Mouse (Mus musculus) skeletal muscle tissue, adult 2 months (tissue): ENCODE measurements around the gene Myh9.
A peak's percentile ranks its signal among the peaks of the same experiment; 100 is the strongest.

ENCODE experiments used
- DNase-seq: peaks from one replicate; pipeline ENCODE4 v3.0.0-alpha.2; 2012; ENCODE audit warnings: low read depth, low spot score

Gene Myh9

DNA sequence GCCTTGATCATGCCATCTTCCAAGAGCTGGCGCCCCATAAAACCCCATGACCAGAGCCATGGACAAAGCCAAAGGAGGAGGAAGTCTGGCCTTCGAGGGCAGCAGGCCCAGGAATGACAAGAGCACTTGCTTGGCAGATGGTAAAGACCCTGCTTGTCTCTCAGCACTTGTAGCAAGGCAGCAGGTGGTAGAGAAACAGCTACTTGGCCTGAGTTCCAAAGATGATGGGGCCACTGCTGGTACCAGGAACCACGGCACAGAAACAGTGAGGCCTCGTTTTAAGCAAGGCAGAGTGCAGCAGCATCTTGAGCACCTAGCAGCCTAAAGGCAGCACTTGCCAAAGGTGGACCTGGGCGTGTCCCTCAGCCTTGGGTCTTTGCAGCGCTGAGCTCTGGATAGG lies 53.6 kb downstream of the Myh9 start:
- DNase-seq = no peak

DNA sequence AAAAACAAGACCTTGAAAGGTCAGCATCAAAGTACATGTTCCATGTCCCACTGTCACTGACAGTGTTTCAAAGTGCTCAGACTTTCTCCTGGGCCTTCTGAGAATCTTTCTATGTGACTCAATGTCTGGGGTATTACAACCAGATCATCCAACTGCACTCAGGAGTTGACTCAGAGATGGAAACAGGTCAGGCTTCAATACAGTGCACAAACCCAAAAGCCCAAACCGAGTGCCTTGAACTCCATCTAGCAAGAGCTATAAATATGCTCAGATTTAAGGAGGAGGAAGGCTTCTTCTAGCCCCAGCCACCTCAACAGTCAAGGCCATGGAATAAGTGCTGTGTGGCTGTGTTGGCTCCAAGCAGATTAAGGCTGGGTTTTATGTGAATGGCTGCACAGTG lies 56.2 kb downstream of the Myh9 start:
- DNase-seq = no peak

DNA sequence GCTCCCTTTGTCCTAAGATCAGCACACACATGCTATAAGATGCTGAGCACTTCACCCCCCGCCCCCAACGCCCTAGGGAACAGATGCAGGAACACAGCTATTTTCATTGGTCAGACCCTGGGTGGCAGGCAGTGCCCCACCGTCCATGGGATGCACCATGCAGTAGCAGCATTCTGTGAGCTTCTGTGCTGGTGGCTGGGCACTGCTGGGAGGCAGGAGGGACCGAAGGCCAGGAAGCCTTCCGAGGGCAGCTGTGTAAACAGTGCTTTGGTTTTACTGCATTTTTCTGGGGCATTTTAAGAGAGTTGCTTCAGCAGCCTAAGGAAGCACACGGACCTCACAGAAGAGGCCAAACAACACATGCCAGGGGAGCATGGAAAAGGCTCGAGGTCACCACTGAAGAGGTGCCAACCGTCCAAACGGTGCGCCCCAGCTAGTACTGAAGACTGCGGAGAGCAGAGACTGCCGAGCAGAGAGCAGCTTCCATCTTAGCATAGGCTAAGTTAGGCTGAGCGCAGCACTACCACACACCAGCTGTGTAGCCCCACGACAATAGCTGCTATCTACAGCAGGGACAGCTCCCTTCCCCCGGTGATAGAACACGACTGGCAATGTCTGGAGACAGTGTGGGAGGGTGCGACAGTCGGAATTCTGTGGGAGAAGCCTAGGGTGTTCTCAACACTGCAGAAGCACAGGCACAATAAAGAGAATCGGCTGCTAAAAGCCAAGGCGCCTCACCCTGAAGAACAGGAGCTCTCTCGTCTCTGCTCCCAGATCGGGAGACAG lies 57.7 kb downstream of the Myh9 start:
- DNase-seq = no peak

DNA sequence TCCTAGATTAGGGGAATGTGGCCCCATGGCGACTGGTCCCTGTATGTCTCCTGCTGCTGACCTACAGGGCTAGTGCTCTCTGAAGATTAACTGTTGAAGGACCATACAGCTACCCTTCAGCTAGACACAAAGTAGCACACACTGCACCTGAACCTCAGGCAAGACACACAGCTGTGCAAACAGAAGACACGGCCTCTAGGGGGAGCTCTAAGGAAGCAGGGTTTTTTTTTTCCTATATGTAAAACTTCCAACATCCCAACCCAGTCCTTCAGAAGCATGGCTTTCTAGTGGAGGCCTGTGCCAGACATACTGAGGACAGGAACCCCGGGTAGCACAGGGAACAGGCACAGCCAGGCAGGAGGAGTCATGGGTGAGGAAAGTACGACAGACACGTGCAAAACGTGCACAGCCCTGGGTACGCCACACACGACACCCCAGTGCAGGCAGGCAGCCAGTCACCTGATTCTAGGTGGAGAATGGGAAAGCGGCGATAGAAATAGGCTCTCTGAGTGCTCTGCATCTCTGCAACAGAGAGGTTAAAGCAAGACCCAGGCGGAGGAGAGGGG lies 59.4 kb downstream of the Myh9 start:
- DNase-seq = no peak

DNA sequence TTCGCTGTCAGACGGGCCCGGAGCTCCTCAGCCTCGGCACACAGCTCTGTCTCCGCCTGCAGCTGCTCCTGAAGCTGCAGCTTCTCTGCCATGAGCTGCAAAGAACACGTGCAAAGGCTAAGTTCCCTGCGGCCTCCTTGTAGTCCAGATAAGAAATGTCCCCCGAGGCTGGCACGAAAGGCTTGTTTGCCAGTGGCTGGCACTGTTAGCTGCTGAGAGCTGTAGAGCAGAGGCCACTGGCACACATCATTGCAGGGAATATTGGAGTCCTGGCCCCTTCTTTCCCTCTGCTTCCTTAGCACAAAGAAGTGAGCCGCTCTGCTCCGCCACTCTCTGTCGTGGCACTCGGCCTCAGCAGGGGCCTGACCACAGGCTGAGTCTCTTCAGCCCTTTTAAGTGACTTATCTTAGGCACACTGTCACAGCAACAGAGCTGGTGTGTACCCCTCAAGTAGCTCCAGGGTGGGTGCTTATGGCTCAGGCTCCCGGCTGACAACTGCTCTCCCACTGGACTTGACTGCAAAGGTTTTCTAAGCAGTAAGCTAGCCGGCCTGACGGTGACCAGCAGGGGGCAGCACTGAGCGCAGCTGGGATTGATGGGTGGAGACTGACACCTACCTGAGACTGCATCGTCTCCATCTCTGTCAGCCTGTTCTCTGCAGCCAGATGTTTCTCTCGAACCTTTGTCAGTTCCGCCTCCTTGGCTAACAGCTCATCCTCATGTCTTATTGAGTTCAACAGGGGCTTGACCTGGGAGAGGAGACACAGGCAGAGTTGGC lies 66.6 kb downstream of the Myh9 start:
- peak; percentile 69 for DNase-seq

DNA sequence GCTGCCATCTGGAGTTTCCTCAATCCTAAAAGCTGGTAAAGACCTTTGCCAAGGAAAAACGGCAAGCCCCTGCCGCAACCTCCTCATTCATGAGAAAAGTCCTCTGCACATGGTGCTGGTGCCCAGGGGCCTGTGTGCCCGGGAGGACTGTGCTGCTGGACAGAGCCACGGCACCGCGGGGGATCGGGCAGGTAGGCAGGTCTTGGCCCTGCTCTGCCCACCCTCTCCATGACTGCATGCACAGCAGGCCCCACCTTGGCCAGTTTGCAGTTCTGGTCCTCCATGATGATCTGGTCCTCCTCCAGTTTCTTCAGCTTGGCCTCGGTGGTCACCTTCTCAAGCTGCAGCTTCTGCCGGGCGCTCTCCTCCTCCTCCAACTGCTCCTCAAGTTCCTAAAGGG lies 67.7 kb downstream of the Myh9 start:
- no peak for DNase-seq

DNA sequence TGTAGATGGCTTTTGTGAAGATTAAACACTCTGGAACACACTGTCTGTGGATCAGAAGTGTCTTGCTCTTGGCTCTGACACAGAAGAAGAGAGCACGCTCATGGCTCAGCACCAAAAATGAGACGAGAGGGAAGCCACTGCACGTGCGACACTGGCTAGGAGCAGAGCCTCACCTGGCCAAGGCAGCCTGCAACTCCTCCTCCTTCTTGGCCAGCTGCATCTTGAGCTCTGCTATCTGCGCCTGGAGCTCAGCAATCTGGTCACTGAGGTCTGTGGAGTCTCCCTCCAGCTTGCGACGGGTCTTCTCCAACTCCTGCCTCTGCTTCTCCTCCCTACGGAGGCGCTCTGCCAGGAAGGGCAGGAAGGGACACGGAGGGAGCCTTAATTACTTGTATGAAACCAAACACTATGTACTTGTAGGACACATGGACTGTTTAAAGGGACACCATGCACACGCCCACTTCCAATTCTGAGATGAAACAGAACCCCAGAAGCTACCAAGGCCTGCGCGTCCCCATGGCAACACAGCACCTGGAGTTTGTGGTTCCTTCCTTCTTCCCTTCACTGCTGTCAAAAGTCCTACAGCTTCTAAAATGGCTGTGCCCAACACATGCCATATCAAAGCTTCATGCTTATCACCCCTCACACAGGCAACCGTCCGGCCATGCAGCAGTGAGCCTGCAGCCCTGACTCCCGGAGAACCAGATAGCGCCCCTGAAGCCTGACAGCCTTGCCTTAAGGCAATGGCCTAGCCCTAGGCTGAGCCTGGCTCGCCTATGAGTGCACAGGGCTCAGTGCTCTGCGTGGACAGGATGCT lies 68.7 kb downstream of the Myh9 start:
- no peak for DNase-seq

DNA sequence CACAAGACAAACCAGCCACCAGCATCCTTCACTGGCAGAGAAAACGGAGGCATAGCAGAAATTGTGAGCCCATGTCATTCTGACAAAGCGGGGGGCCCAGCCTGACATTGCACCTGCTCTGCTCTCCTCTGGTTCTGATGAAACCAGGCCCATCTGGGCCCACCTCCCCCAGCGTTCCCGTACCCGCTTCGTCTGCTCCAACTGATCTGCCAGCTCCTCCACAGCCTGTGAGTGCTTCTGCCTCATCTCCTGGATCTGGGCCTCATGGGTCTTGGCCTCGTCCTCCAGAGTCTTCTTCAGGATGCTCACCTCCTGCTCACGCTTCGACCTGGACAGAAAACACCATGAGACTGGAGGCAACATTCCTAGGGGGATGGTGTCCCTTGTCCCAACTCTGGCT lies 71.0 kb downstream of the Myh9 start:
- no peak for DNase-seq

DNA sequence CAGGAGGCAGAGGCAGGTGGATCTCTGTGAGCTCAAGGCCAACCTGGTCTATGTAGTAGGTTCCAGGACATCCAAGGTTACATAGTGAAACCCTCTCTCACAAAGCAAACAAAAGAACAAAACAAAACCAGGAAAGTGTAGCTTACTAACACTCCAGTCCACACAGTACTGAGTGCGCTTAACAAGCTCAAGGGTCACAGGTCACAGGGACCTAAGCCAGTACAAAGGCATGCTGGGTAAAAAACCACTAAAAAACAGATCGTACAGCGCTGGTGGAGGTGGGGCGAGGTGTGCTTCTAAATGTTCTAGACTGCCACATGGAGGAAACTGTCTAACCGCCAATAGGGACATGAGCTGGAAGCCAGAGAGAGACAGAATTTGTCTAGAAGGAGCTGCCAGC lies 71.6 kb downstream of the Myh9 start:
- DNase-seq = no peak

DNA sequence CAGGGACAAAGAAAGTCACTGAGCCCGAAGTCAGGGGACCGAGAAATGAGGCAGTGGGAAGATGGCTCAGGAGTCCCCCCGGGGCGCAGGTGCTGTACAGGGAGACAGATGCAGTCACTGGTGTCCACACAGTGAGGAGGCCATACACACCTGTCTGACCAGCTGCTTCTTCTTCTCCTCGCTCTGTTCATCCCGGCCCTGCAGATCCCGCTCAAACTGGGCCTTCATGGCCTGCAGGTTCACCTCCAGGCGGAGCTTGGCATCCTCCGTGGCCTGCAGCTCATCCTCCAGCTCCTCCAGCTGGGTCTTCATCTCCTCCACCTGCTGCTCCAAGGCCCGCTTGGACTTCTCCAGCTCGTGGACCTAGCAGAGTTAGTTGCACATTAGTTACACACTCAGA lies 75.0 kb downstream of the Myh9 start:
- no peak for DNase-seq

DNA sequence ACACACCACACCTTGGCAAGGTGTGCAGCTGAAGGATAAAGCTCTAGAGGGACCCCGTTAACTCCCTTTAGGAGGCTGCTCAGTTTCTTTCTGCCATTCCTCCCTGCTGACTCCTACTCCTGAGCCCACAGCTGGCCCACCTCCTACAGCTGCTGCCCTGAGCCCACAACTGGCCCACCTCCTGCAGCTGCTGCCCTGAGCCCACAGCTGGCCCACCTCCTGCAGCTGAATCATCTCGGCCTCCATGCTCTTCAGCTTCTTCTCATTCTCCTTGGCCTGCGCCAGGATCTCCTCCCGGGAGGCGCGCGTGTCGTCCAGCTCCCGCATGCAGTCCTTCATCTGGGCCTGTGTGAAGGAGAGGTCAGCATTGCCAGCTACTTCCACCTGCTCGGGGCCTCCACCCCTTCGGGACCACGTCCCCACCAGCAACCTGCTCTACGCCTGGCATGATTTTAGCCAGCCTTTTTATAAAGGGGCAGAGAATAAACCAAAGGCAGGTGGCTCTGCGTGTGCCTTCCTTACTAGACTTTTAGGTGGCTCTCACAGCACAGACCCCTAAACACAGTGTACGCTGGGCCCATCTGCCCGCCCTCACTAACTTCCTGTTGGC lies 76.4 kb downstream of the Myh9 start:
- DNase-seq = no peak

DNA sequence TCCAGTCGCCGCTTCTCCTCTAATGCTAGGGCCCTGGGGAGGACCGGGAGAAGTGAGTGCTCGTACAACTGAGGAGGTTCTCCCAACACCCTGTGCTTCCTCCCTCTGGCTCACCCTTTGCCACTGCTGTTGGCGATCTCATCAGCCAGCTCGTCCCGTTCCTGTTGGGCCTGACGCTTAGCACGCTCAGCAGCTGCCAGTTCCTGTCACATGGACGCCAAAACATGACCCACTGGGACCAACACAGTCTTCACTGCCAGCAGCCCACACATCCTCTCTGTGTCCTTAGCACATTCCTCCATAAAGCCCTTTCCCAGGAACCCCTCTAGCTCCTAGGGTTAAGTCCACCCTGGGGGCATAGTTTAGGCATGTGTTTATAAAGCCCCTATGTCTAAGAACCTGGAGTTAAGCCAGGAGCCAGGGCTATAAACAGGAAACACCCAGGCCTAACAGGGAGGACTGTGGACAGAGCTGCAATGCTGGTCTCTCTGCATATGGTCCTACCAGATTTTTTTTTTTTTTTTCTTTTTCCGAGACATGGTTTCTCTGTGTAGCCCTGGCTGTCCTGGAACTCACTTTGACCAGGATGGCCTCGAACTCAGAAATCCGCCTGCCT lies 77.5 kb downstream of the Myh9 start:
- DNase-seq = peak; percentile 86

DNA sequence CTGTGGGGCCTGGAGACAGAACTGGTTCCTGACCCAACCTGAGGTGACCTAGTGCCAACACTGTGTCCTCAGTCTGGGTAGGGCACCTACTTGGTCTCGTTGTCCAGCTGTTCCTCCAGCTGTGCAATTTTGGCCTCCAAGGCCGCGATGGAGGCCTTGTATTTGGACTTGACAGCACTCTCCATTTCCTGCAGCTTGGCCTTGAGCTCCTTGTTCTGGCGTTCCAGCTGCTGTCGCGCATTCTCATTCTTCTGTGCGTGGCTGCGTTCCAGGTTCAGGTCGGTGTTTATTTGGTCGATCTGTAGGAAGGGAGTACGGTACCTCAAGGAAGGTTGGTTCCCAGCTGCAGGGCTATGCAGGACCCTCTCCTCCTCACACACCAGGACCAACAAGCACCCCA lies 78.3 kb downstream of the Myh9 start:
- no peak for DNase-seq

DNA sequence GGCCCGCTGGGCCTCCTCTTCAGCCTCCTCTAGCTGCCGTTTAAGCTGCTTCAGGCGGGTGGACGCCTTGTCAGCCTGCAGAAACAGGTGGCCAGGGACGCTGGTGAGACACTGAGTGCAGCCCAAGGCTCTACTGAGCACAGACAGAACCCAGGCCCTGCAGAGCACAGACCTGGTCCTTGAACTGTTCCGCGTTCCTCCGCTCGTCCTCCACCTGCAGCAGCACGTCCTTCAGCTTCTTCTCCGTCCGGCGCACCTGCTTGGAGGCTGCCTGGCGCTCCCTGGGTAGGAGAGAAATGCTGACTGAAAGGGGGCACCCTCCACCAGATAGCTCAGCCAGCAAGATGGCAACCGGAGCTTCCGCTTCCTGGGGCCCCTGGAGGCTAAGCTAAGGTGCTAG lies 78.9 kb downstream of the Myh9 start:
- no peak for DNase-seq

DNA sequence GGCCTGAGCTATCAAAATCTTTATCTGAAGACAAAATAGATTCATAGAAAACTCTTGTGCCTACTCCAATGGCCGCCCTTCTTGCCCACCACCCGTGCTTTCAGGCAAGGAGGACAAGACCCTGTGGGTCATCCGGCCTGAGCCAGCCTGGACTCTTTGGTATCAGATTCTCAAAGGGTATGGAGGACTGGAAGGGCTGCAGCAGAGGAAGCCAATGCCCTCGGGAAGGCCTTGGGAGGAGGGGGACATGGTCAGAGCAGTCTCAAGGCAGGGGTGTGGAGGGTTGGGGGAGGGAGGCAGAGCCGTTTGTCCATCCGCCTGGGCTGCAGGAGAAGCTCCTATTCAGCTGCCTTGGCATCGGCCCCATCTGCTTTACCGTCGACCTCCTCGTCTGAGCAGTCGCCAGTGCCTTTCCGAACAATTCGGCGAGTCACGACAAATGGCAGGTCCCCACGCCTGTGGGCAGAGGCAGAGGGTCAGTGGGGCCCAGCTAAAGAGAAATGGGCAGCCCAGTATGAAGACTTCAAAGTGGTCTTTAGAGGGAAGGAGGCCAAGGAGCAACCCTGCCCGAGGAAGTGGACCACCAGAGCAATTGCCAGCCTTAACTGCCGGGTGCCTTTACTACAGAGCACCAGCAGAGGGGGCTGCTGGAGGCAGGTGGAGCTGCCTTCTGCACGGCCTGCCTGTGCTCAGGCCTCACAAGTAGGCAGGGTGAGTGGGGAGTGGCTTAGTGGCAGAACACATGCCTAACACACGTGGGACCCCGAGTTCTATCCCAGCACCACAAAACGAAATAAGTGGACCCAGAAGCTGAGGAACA lies 80.2 kb downstream of the Myh9 start:
- DNase-seq = peak; percentile 56

DNA sequence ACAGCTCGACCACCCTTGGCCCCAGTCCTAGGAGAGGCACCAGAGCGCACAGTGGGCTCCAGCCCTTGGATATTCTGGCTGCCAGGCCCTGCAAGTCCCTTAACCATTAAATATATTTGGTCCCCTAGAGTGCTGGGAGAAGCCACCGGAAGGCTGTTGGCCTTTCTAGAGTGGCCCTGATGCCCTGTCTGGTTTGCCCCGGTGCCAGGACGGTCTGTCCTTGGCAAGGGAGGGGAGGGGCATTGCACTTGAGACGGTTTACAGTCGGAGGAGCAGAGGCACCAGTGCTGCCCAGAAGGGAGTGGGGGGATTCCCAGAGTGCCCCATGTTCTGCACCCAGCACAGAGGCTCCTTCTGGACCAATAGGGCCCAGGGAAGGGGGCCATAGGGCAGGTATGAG lies 80.9 kb downstream of the Myh9 start:
- DNase-seq = no peak

DNA sequence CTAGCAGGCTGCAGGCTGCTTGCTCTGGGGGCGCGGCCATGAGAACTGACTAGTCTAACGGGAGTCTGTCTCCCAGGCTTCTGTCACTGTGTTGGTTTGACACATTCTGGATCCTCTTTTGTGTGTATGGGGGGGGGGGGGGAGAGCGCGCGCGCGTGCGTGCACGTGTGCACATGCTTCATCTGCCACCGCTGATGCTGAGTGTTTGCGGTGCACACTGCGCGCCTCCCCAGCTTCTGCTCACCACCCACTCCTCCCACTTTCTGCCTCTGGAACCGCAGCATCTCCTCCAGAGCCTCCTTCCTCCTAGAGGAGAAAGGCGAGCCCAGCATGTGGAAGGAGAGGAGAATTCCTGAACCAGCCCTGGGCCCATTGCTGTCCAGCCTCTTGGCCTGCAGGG lies 81.9 kb downstream of the Myh9 start:
- DNase-seq = no peak

DNA sequence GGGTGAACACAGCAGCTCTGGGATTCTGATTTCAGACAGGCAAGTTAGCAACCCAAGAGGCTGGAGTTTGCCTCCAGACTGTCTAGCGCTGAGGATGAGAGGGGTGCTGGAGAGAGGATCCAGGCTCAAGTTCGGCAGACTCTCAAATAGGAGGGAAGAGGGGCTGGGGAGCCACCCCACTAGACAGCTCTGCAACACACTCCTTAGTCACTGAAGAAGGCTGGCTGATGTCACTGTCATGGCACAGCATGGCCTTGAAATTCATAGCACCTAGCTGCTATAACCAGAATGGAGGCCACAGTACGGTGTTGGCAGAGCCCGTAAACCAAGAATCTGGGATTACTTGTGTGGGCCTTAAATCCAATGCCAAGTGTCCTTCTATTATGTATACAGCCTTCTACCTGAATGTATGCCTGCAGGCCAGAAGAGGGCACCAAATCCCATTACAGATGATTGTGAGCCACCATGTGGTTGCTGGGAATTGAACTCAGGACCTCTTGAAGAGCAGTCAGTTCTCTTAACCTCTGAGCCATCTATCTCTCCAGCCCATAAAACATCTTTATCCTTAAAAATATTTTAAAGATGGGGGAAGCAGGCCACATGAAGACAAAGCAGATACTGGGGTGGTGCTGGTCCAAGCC lies 84.3 kb downstream of the Myh9 start:
- DNase-seq = no peak

DNA sequence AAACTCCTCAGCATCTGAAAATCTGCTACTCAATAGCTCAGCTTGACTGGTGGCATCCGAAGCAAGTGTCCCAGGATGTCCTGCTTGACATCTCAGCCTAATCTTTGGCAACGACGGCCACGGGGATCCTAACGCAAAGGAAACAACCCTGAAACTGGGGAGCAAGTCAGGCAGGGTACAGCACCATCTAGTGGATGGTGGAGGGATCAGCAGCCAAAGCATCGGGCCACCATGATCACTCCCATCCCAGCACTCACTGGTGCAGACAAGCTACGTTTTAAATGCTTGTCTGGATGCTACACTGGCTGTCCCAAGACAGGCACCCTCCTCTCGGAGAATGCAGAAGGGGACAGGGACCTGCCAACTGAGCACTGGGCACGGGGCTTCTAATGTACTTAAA lies 85.1 kb downstream of the Myh9 start, which contains the start of gene Apol8:
TSS of gene Apol8 (minus strand) at position 156 of the 400 bp plus-strand sequence.
- DNase-seq = no peak

DNA sequence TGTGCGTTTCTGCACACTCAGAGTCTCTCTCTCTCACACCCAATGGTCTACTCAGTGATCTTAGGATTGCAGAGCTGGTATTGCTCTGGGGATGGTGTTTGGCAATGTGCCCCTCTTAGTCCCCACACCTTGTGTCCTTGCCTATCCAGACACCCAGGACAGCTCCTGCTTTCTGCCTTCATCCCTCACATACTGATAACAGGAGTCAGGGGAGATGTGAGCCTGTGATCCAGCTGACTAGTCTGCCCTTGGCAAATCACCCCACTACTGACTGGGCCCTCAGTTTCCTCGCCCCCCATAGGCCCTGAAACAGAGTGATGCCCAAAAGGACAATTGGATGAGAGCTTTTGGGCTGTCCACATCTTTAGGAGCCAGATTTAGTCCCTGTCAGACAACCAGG lies 85.9 kb downstream of the Myh9 start:
- no peak for DNase-seq
